Mouse (Mus musculus) cerebellum, adult 2 months (tissue): ENCODE measurements around the gene Idua.

ENCODE experiments used
- CTCF ChIP-seq: fragments of 200-500 bp; IDR thresholded peaks from 2 replicates; pipeline ENCODE4 v1.5.1; 2011; ENCODE audit warnings: low read depth, mild to moderate bottlenecking, control low read depth, low read length, moderate library complexity, borderline replicate concordance; ENCODE audit not compliant: insufficient read depth
- POLR2A ChIP-seq: fragments of 200-500 bp; IDR thresholded peaks from 2 replicates; pipeline ENCODE4 v1.6.1; 2011; ENCODE audit warnings: low read length, control low read depth, borderline replicate concordance; ENCODE audit not compliant: insufficient read depth

GRCm38 (mm10) chr5:108655381-108655780 lies 4.8 kb upstream of the Idua start:
- TF ChIP-seq CTCF (no peak), POLR2A (no peak)
